Mouse (Mus musculus): Measurements from ENCODE around the gene Ube2cbp. TPM values are rescaled to one million over a fixed set of nuclear protein-coding genes. Genes with fewer than 3 reads are reported as not detected.

Gene Ube2cbp
- total RNA-seq (2022), result 1 to 10 TPM; 6.2 to 9.4 (median 7.9) TPM

DNA sequence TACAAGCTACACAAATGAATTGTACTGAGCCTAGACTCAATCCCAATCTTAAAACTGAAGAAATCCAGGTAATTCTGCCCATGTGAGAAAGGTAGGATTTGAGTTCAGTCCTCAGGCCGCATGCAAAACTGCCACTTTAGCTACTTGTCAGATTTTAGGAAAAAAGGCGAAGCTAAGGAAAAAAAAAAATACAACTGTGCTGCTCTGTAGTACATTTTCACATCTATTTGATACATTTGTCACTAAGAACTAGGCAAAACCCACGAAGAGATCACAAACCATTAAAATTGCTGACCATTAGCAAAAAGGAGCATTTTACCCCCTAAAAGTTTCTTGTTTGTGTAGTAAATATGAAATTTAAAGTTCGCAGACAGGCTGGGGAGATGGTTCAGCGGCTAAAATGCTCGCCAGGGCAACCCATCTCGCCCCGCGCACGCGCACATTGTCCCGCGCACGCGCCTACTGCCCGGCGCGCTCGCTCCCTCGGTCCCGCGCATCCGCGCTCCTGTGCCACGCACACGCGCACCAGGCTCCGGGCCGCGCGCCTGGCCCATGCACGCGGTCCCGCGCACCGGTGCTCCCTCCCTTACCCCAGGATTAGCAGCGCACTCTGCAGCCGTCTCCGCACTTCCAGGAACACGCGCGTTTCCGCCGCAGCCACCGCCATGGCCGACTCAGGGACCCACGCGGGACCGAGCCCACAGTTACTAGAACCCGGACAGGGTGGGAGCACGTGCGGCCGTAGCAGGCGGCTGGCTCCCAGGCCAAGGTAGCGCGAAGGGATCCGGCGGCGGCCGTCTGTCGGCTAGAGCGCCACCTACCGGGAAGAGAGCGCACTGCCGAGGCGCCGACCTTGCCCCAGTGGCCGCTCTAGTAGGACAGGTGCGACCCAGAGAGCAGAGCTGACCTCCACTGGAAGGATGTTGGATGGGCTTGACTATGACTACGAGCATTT is at the start of gene Ube2cbp:
Gene Ube2cbp (minus strand): TSS at position 800 of the 955 bp plus-strand sequence.
- DNase-seq (ENCODE audit: low spot score in 2 of 2), result peak; percentile 81 to 82

DNA sequence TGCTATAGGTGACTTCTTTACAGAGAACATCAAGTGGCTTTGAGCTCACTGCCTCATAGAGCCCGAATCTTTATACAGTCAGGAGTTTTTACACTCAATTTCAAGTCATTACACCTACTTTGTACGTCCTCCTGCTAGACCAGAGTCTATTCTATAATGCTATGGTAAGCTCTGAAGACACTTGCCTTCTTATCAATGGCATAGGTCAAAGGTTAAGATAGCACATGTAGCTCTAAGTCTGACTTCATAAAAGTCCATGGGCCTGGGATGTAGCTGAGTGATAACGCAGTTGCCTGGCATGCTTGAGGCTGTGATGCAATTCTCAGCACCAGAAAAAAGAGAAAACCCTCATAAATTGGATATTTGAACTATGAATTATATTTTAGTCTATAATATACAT is 49.6 kb upstream of the Ube2cbp start:
- DNase-seq (ENCODE audit: low spot score in 2 of 2), result no peak

DNA sequence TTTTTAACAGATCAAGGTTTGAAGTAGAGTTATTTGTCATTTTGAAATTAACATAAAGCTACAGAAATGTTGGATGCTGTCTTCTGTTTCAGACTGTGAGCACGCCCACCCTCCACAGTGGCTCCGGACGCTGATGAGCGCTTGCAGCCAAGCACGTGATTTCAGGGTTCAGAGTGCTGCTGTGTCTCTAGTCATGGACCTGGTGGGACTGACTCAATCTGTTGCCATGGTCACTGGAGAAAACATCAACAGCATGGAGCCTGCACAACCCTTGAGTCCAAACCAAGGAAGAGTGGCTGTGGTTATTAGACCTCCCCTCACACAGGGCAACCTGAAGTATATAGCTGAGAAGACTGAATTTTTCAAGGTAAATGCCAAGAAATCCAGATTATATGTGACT is 49.0 kb upstream of the Ube2cbp start:
- no peak for DNase-seq (ENCODE audit: low spot score in 2 of 2)

DNA sequence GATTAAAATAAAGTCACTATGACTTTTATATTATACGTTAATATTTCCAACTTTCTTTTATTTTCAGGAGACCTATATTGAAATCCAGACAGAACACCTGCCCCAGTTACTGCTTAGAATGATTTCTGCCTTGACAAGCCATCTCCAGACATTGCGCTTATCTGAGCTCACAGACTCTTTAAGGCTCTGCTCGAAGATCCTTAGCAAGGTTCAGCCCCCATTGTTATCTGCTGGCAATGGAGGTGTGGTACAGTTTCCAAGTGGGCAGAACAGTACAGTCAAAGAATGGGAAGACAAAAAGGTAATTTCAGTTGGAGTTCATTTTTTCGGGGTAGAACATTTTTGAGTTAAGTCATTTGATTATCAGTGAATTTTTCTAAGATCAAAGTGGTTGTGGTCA is 42.7 kb upstream of the Ube2cbp start:
- DNase-seq (ENCODE audit: low spot score in 2 of 2), result no peak

DNA sequence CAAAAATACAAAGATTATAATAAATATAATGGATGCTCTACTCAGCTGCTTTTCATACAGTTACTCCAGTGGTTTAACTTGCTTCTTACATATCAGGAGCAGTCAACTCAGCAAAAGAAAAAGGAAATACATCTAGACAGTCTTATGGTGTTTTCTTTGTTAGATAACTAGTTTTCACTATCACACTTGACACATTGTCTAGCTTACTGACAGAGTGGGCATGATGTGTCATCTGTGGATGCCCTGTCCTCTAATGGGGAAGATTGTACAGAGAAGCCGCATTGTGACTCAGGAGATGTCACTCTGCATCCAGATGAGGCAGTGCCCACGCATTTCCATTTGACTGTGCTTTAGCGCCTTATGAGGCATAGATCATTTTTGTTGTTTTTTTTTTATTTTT is 34.3 kb upstream of the Ube2cbp start:
- no peak for DNase-seq (ENCODE audit: low spot score in 2 of 2)

DNA sequence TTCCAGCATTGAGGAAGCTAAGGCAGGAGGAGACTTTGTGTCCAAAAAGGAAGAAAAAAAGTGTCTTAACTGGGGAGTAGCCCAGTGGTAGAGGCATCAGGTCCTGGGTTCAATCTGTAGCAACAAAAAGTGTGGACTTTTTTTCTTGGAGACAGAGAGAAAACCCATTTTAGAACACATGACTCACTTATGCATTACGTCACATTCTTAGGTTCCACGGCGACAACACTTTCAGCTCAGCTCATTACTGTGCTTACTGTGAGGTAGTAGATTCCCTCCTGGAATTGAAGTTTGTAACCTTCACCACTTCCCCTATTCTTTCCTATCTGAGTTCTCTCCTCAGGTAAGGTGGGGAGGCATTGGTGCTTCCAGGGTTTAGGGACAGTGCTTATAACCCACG is 31.5 kb upstream of the Ube2cbp start:
- DNase-seq (ENCODE audit: low spot score in 2 of 2), result no peak

DNA sequence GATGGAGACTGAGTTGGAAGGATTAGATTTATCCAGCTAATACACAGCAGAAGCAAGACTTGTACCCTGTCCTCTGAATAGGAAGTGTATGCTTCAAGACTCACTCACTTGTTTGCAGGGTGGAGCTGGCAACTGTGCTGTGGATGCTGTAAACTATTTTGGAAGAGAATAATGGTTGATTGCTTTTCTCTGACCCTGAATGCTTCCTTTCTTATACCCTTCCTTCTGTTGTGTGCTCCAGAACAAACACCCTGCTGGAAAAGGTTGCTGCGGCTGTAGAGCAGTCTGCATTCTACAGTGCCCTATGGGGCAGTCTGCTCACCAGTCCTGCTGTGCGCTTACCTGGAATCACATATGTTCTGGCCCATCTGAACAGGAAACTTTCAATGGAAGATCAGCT is 27.0 kb upstream of the Ube2cbp start:
- DNase-seq (ENCODE audit: low spot score in 2 of 2), result no peak

DNA sequence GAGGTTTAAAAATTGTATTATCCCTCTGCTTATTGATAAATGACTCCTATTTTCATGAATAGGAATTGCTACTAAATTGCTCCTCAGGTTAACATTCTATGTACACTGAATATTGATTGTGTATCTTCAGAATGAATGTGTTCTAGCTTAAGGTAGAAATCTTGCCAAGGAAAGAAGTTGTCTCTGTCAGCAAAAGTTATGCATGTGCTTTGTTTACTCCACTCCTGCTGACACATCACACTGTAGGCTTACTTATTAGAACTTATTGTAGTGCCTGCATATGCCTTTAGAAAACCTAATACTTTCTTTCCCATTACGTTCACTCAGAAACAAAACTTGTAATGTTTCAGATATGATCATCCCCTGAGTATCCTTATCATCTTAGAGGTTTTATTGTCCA is 17.5 kb upstream of the Ube2cbp start:
- DNase-seq (ENCODE audit: low spot score in 2 of 2), result no peak

DNA sequence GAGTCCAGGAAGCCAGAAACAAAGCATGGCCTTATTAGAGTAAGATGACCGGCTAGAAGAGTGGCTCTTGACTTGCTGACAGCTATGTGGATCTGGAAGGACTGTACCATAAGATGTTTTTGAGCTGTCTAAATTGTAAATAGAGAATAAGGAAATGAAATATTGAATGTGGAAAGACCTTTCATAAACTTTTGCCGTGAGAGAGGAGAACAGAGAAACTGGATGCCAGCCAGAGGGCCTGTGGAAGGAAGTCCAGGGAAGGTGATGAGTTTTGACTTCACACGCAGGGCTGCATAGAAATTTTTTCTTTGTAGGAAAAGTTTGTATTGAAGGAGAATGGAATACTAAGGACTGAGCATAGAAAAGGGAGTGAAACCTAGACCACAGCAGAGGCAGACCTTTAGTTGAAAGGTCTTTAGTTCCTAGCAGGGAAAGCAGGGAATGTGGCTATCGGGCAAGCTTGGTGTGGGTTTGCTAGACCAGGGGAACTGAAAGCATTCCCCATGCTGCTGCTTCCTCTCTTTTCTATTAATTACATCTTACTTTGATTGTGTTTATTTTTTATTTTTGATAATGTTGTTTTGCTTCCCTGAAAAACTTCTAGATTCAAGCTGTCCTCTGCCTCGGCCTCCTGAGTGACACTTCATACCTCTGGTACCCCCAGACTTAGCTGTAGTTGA is 13.8 kb upstream of the Ube2cbp start:
- DNase-seq (ENCODE audit: low spot score in 2 of 2), result no peak

DNA sequence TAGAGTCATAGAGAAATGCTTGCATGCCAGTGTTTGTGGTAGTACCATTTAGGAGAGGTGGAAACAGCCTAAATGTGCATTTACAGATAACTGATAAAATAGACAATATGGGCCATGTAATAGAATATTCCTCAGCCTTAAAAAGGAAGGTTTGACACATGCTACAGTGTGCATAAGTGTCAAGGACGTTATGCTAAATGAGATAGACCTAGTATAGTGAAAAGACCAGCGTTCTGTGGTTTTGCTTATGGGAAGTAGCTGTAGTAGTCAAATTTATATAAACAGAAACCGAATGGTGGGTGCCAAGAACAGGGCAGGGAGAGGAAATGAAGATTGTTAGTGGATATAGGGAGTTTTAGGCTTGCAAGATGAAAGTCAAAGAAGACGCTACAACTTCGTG is 12.0 kb upstream of the Ube2cbp start:
- no peak for DNase-seq (ENCODE audit: low spot score in 2 of 2)

DNA sequence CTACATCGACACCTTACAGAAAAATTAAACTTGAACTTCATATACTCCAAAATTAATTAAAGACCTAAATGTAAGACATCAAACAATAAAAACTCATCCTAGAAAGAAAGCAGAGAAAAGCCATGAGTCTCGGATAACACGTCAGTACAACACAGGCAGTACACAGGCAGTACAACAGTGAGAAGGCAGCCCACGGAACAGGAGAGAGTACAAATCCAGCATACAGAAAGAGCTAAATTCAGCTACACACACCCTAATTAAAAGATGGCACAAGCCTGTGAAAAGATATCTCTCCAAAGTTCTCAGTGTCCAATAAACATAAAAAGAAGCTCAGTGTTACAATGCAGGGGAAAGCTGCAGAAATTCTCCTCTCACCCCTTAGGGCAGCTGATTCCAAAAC is 11.2 kb upstream of the Ube2cbp start:
- no peak for DNase-seq (ENCODE audit: low spot score in 2 of 2)

DNA sequence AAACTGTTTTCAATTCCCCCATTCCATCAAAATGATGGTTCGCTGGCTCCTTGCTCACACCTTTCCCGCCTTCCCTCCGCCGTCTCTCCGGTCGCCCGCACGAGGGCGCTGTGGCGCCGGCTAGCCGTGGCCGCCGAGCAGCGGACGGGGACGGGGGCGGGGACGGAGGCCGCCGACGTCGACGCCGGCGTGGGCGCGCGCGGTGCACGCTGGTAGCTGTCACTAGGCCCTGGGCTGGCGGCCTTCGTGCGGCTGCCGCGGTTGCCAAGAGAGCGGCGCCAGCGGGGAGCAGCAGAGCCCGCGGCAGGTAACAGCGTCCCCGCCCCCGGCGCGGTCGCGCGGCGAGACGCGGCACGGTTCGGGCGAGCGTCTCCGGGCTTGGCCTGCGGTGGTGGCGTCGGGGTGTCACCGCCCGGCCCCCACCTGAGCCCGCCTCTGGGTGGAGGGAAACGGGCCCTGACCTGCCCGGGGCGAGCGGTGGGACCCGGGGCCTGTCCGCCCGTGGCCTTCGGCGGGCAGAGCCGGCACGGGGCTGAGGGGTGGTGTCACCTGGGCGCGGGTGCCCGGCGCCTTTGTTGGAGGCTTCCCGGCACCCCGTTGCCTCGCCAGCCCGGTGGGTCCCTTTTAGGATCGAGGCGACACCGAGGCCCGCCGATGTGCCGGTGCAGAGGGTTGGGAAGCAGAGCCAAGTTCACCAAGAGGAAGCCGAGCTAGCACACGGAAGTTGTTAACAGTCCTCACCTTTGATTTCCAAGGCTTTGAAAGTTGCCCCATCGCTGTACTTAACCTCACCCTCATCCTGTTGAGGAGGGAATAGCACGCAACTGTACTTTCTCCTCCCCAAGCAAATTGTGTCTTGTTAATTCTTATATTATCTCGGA is 2.5 kb upstream of the Ube2cbp start, which contains the start of gene Dop1a:
Gene Dop1a (plus strand): TSS at position 165 of the 881 bp plus-strand sequence.
- peak; percentile 68 to 84 for DNase-seq (ENCODE audit: low spot score in 2 of 2)

DNA sequence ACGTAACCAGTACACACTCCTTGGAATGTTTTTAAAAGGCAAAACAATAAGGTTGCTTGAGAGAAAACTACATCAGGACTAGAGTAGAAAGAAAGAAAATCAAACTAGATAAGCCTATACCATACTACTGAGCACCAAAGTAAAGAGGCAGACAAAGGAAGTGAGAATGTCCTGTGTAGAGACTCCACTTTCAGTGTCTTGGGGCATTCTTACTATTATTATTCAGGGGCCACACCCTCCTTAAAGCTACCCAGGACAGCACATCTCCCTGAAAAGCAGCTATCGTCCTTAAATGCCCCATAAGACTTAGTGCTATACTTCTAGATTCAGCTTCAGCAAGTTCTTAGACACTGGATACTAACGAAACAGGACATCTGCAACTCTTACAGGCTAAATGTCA is 11.1 kb downstream of the Ube2cbp start:
- DNase-seq (ENCODE audit: low spot score in 2 of 2), result no peak

DNA sequence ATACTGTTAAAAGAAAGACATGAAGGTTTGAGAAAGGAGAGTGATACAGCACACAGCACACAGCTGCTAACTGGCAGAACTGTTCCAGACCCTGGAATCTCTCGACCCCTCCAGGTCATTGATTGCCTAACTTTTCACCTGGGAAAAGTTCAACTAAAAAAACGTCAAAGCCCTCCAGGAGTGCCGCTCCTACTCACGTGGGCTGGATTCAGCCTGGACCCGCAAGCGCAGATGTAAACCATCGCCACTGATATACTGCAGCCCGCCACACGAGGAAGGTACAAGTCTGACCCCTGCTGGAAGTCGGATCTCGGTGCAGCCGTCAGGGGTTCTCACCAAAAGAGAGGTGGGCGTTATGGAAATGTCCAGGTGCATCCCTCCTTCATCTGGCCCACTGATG is 13.1 kb downstream of the Ube2cbp start:
- peak in 1 of 2 experiments; percentile 37 for DNase-seq (ENCODE audit: low spot score in 2 of 2)

DNA sequence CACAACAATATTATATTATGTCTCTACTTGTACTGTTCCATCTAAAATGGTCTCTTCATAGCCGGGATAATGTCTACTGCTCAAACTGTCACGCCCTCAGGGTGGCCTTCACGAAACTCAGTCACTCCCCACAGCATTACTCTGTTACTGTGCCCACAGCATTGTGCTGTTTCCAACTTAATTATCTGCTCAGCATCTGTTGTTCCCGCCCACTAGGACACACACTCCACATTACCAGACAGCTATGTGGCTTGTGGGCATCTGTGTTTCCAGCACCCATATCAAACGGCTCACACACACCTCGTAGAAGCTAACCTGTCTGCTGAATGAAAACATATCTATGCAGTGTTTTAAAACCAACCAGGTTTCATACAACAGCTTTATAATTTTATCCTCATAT is 13.7 kb downstream of the Ube2cbp start:
- DNase-seq (ENCODE audit: low spot score in 2 of 2), result peak; percentile 12 to 57

DNA sequence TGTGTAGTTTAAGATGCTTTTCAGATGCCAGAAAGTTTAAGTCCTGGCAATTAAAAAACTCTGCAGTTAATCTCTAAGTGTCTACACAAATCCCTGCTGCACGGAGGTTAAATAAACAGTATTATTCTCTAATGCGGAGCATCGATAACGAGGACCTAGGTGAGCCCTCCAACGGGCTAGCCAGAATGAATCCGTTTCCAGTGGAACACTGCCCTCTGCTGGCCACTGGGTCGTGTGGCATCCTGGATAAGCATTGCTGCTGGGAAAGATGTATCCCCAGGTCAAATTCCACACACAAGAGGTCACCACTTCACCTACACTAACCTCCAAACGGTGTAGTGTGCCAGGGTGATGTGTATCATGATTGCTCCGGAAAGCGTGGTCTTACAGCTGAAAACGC is 15.2 kb downstream of the Ube2cbp start:
- DNase-seq (ENCODE audit: low spot score in 2 of 2), result peak in 1 of 2 experiments; percentile 65

DNA sequence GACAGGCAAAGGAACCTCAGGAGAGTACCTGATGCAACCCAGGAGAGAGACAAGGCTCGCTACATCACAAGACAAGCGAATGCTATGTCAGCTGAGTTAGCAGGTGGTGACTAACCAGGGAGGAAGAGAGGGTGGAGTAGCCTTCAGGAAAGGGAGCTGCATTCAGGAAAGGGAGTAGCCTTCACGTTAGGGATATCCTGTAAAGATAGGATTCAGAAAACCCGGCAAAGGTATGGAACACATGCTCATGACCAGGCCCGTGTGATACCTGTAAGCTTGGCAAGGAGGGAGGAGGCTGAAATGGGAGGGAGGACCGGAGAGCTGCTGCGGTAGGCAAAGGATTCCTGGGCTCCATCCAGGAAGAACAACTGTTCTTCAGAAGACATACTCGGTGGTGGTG is 17.3 kb downstream of the Ube2cbp start:
- DNase-seq (ENCODE audit: low spot score in 2 of 2), result no peak

DNA sequence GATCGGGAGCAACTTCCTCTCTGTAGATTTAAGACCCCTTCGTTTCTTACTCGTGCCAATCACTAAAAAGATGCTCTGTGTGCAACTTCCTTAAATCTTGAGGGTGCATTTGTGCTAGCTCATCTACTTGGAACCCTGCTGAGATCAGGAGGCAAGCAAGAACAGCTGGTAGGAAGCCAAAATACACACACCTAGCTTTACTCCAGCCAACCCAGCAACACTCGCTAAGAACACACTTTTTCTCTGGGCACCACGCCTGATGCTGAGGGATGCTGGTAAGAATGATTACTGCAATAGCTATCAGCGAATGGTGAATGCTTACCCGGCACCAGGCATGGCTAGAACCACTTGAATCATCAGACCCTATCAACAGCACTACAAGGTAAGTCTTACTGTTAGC is 17.9 kb downstream of the Ube2cbp start:
- no peak for DNase-seq (ENCODE audit: low spot score in 2 of 2)

DNA sequence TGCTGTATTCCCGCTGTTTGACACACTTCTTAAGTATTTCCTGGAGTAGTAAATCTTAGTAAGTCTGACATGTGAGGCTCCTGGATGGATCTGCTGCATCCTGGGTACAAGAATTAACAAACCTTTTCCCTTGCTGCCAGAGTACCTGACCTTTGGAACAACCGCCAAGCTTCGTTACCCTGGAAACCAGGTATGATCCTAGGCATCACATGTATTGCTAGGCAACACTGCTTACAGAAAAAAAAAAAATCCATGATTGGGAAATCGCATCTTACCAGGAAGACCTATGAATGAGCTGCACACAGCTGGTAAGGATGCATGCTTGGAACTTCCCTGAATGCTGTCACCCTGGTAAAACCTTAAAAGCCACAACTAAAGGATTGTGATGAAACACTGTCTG is 22.5 kb downstream of the Ube2cbp start:
- no peak for DNase-seq (ENCODE audit: low spot score in 2 of 2)

DNA sequence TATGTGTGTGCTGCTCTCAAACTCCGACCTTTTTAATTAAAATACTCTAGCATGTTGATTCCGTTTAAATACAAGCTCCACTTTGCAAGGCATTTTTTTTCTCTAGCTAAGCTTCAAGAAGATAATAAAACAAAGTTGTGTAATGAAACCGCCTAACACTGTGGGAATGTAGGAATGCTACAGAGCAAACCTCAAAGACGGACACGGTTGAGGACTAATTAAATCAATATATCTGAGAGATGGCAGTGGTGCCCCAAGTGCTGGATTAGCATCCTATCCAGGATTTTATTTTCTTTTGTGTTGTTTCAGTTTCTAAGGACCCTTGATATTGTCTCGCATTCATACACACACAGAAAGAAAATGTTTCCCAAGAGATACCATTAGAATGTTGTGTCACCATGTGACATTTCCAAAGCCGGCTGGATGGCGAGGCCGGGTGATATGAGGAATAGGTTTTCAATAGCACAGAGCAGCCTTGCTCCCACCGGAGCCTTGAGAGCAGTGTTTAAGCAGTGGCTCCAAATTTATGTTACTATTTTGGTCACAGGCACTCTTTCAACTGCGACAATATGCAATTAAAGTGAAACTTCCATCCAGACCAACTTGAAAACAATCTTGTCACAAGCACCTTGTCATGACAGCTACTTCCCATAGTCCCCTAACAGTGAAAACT is 26.3 kb downstream of the Ube2cbp start:
- no peak for DNase-seq (ENCODE audit: low spot score in 2 of 2)

DNA sequence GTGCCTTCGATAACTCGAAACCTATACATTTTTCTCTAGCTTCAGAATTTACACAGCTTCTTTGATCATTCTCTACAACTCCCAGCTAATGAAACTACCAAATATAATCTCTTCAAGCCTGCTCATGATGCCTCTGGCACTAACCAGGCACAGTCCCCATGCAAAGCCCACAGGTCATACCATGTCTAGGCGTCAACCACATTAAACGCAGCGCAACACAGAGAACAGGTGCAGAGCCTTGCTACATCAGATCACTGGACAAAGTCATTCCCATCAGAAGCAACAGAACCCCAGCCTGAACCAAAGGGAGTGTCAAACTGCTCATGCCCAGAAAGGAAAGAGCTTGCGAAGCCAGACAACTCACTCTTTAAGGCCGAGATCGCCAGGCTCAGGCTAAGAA is 28.1 kb downstream of the Ube2cbp start:
- no peak for DNase-seq (ENCODE audit: low spot score in 2 of 2)

All from left cerebral cortex, adult 8-10 months (tissue).